Mouse (Mus musculus) heart, embryonic 14.5 days (tissue): ENCODE data around the gene Ache. TPM values are rescaled to one million over a fixed set of nuclear protein-coding genes. Genes with fewer than 3 reads are reported as not detected.

Source experiments
- ATAC-seq: fragments of 200-750 bp; cut with Nextera tagmentation; 2 replicates; pipeline ENCODE4 v1.8.0; 2017; ENCODE audit warnings: low read depth, moderate TSS enrichment; ENCODE audit not compliant: insufficient number of reproducible peaks, insufficient read depth, low FRiP score
- H3K27ac ChIP-seq, 2 experiments: fragments of 200-500 bp in 1 of 2; fragments of 300-500 bp in 1 of 2; sonication (generic) in 1 of 2; replicated peaks in 1 of 2; 2 replicates each; pipeline ENCODE4 v1.5.1; 2012 to 2014; ENCODE audit warnings: low read depth in 2 of 2, low read length in 2 of 2, control low read depth in 1 of 2, mild to moderate bottlenecking in 1 of 2, mixed read lengths in 1 of 2; ENCODE audit not compliant: control insufficient read depth in 1 of 2, insufficient read depth in 1 of 2
- H3K27me3 ChIP-seq: fragments of 300-500 bp; sonication (generic); 2 replicates; pipeline ENCODE4 v1.6.1; 2014; ENCODE audit warnings: mild to moderate bottlenecking, low read length, control low read depth; ENCODE audit not compliant: control insufficient read depth, insufficient read depth
- H3K36me3 ChIP-seq: fragments of 300-500 bp; sonication (generic); 2 replicates; pipeline ENCODE4 v1.6.1; 2014; ENCODE audit warnings: mild to moderate bottlenecking, control low read depth, low read length, mixed read lengths; ENCODE audit not compliant: control insufficient read depth, insufficient read depth
- H3K4me1 ChIP-seq, 2 experiments: fragments of 200-500 bp in 1 of 2; fragments of 300-500 bp in 1 of 2; sonication (generic) in 1 of 2; 2 replicates each; pipeline ENCODE4 v1.6.1; 2012 to 2014; ENCODE audit warnings: low read length in 2 of 2, control low read depth in 1 of 2, mixed read lengths in 1 of 2; ENCODE audit not compliant: control insufficient read depth in 2 of 2, insufficient read depth in 2 of 2
- H3K4me2 ChIP-seq: fragments of 300-500 bp; sonication (generic); 2 replicates; pipeline ENCODE4 v1.6.1; 2014; ENCODE audit warnings: mild to moderate bottlenecking, low read length
- H3K4me3 ChIP-seq, 2 experiments: fragments of 200-500 bp in 1 of 2; fragments of 300-500 bp in 1 of 2; sonication (generic) in 1 of 2; 2 replicates each; pipeline ENCODE4 v1.5.1; 2012 to 2014; ENCODE audit warnings: low read length in 2 of 2, mild to moderate bottlenecking in 2 of 2, control low read depth in 1 of 2, low read depth in 1 of 2, moderate library complexity in 1 of 2; ENCODE audit not compliant: control insufficient read depth in 1 of 2, insufficient read depth in 1 of 2
- H3K9ac ChIP-seq: fragments of 300-500 bp; sonication (generic); 2 replicates; pipeline ENCODE4 v1.6.1; 2014; ENCODE audit warnings: mild to moderate bottlenecking, low read length
- H3K9me3 ChIP-seq: fragments of 300-500 bp; sonication (generic); 2 replicates; pipeline ENCODE4 v1.6.1; 2016; ENCODE audit warnings: low read length, control low read depth; ENCODE audit not compliant: control insufficient read depth
- microRNA-seq: library from miRNA; unstranded; fragments of <30 nt; microRNA quantifications from one replicate; pipeline ENCODE4, GENCODE M21; 2016
- polyA plus RNA-seq: library from polyadenylated mRNA; unstranded; fragments of >200 nt; fragmentation: Nextera tagmentation; extraction: Ambion mirVana; gene quantifications from 2 replicates; pipeline ENCODE4 v1.2.1, GENCODE M21; 2014

Ache gene
- polyA plus RNA-seq, 1 experiment from 2014 or later: 12.5 TPM

GRCm38 (mm10) chr5:137343869-137344268, 56.5 kb downstream of the Ache start:
- no peaks in the 10 kb centered on the region for H3K27me3 ChIP-seq

More at GRCm38 (mm10) chr5:137343869-137344268, 56.5 kb downstream of the Ache start:
- no peak overlapping the region for H3K4me3 ChIP-seq
- H3K27ac ChIP-seq: no peak overlapping the region
- H3K4me2 ChIP-seq: no peak overlapping the region
- no peak overlapping the region for H3K9ac ChIP-seq
- no peaks in the 10 kb centered on the region for H3K36me3 ChIP-seq
- H3K9me3 ChIP-seq: no peaks in the 10 kb centered on the region
- ATAC-seq: no peak
- peaks cover 33 to 40% of the 10 kb centered on the region in 2 experiments for H3K4me1 ChIP-seq

Small RNAs within 50 kb of the gene (microRNA-seq; reads per million reads assigned to microRNA genes)
- gene Mir7036: 0.84 reads per million
- gene Mir8116: not detected

Other genes starting within 250 kb of the Ache start
- 117 and 120 TPM in 2 replicates for gene Ap1s1, start 241.4 kb upstream of the Ache start, polyA plus RNA-seq
- 0.93 and 1.0 TPM in 2 replicates for gene Serpine1, start 215.3 kb upstream of the Ache start, polyA plus RNA-seq
- gene Trim56, start 171.3 kb upstream of the Ache start, polyA plus RNA-seq: 8.1 and 8.4 TPM in 2 replicates
- not detected in 2 replicates for gene Muc3, start 138.2 kb upstream of the Ache start, polyA plus RNA-seq
- not detected in 2 replicates for gene Muc3a, start 75.1 kb upstream of the Ache start, polyA plus RNA-seq
- gene Ufsp1, start 7.1 kb downstream of the Ache start, polyA plus RNA-seq: 7.1 and 7.4 TPM in 2 replicates
- 58.6 and 69.9 TPM in 2 replicates for gene Srrt, start 20.2 kb downstream of the Ache start, polyA plus RNA-seq
- 32.3 and 38.9 TPM in 2 replicates for gene Trip6, start 26.9 kb downstream of the Ache start, polyA plus RNA-seq
- 5.3 and 5.7 TPM in 2 replicates for gene Slc12a9, start 46.1 kb downstream of the Ache start, polyA plus RNA-seq
- 38.2 and 40.5 TPM in 2 replicates for gene Ephb4, start 62.6 kb downstream of the Ache start, polyA plus RNA-seq
- gene Zan, start 189.5 kb downstream of the Ache start, polyA plus RNA-seq: 0.11 and 0.16 TPM in 2 replicates
- gene Pop7, start 215.0 kb downstream of the Ache start, polyA plus RNA-seq: 44.3 and 49.8 TPM in 2 replicates
- 8.7 and 9.6 TPM in 2 replicates for gene Gigyf1, start 231.0 kb downstream of the Ache start, polyA plus RNA-seq
- gene Epo, start 245.7 kb downstream of the Ache start, polyA plus RNA-seq: not detected in 2 replicates
- 296 and 340 TPM in 2 replicates for gene Gnb2, start 246.0 kb downstream of the Ache start, polyA plus RNA-seq